Mouse (Mus musculus) adrenal gland, postnatal 10 days (tissue): ENCODE results near the gene Nfs1. TPM values are rescaled to one million over a fixed set of nuclear protein-coding genes. Genes with fewer than 3 reads are reported as not detected.

ENCODE experiments used
- DNase-seq: peaks from one replicate; pipeline ENCODE4 v3.0.0; 2021; ENCODE audit warnings: mixed read lengths
- long read RNA-seq, 2 experiments: library from polyadenylated mRNA; stranded (forward); transcript quantifications; one replicate each; pipeline ENCODE4 v2.0.0; 2021
- total RNA-seq, 2 experiments: library from RNA; stranded (reverse); gene quantifications; 2 replicates each; pipeline ENCODE4 v1.2.3; 2021

Nfs1 gene
- total RNA-seq, result 10 to 100 TPM; 72.0 to 78.8 TPM
- long read RNA-seq, experiment 1, transcript Nfs1-201 (13 exons, 2,051 nt), result major isoform, 200 of 232 reads
- long read RNA-seq, experiment 1, partial matches to known transcripts, result 11 of 232 reads
- long read RNA-seq, experiment 1, other reads (novel, unspliced or antisense), result 19 of 232 reads
- long read RNA-seq, experiment 2, transcript Nfs1-201 (13 exons, 2,051 nt), result major isoform, 101 of 115 reads
- long read RNA-seq, experiment 2, partial matches to known transcripts, result 5 of 115 reads
- long read RNA-seq, experiment 2, other reads (novel, unspliced or antisense), result 7 of 115 reads

DNA sequence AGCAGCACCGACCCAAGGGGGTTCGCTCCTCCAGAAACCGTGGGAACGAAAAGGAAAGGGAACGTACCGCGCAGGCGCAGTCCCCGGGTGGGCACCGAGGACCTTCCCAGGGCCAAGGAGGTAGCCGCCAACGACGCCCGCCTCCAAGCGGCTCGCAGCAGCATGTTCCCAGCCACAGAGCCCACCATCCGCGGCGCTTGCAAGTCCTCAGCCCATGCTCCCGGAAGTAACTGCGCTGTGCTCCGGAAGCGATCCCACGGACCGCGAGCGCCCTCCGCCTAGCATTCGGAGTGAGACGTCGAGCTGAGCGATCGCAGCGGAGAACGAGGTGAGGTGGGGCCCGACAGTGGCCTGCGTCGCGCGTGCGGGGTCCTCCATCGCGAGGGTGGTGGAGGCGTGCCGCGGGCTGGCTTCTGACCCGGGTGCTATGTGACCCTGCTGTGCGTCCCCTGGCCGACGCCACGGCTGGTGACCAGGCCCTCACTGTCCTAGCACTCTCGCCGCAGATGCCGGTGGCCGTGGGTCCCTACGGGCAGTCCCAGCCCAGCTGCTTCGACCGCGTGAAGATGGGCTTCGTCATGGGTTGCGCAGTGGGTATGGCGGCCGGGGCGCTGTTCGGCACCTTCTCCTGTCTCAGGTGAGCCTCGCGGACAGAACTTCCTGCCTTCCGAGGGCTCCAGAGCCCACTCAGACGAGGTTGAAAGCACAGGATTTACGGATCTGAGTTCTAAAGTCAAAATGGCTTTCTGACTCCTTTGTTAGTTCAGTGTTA lies at the start of gene Nfs1, which contains the start of gene Romo1:
Gene Nfs1, minus strand, starts transcription at position 234 of the 772 bp plus-strand sequence.
Gene Romo1, plus strand, starts transcription at position 87 of the 772 bp plus-strand sequence.
- peak; percentile 96 for DNase-seq

DNA sequence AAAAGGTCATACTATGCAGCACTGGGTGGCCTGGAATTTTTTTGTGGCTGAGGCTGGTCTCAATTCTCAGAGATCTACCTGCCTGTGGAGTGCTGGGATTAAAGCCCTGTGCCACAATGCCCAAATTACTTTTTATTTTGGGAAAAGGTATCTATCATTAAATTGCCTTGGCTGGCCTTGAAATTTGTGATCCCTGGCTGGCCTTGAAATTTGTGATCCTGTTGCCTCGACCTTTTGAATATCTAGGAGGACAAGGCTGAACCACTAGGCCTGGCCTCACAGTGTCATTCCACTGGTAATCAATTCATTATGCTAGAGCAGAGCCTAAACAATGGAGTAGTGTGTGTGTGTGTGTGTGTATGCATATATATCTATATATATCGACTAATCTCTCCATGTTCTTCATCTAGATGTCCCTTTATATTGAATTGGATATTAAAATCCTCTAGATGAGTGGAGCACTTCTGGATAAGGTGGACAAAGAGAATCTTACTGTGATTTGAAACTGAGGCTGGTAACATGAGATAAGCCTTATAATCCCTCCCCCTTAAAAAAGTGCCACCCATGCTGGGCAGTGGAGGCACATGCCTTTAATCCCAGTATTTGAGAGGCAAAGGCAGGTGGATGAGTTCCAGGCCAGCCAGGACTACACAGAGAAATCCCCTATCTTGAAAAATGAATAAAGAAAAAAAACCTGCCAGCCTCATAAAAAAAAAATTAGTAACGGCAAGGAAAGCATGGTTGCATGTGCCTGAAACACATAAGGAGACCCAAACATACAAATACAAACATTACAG lies 49.3 kb upstream of the Nfs1 start:
- no peak for DNase-seq

GRCm38 (mm10) chr2:156192068-156192467 lies 48.1 kb upstream of the Nfs1 start:
- no peak for DNase-seq

DNA sequence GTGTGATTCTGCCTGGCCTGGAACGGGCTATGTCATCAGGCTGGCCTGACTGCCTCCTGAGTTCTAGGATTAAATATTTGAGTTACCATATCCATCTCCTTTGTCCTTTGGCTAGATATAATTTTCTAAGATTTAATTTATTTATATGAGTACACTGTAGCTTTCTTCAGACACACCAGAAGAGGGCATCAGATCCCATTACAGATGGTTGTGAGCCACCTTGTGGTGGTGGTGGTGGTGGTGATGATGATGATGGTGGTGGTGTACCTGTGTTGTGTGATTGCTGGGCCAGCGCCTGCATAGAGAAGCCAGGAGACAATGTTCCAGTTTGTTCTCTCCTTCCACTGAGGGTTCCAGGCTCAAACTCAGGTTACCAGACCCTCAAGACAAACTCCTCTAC lies 47.6 kb upstream of the Nfs1 start:
- DNase-seq, result no peak

GRCm38 (mm10) chr2:156190004-156190896 lies 46.3 kb upstream of the Nfs1 start:
- DNase-seq, result no peak

GRCm38 (mm10) chr2:156189241-156189640 lies 45.3 kb upstream of the Nfs1 start:
- DNase-seq, result peak; percentile 61

DNA sequence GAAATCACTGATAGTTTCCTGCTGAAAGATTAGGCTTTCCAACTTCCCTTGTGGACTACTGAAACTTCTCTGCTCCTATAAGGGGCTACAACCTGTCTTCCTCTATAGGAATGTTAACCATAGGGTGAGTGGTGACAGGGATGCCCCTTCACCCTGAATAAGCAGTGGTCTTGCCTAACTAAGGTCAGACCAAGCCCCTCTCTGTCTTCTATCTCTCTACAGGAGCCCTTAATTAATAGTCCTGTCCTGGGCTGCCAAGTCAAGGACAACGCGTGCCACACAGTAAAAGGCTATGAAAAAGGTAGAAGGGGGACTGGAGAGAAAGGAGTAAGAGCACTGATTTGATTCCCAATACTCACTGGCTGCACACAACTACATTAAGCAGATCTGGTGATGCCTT lies 37.6 kb upstream of the Nfs1 start:
- DNase-seq, result no peak

GRCm38 (mm10) chr2:156180824-156181590 lies 37.0 kb upstream of the Nfs1 start:
- DNase-seq, result no peak

- peak; percentile 100 for DNase-seq
Observed at GRCm38 (mm10) chr2:156180094-156180821, 36.3 kb upstream of the Nfs1 start, which contains the start of gene Rbm39. TSS of gene Rbm39 (minus strand) at chr2:156180238.

GRCm38 (mm10) chr2:156179796-156180093 lies 35.8 kb upstream of the Nfs1 start:
- DNase-seq, result no peak

- peak; percentile 86 for DNase-seq
Observed at GRCm38 (mm10) chr2:156179046-156179795, 35.2 kb upstream of the Nfs1 start.

GRCm38 (mm10) chr2:156177651-156178050 lies 33.7 kb upstream of the Nfs1 start:
- peak; percentile 23 for DNase-seq

DNA sequence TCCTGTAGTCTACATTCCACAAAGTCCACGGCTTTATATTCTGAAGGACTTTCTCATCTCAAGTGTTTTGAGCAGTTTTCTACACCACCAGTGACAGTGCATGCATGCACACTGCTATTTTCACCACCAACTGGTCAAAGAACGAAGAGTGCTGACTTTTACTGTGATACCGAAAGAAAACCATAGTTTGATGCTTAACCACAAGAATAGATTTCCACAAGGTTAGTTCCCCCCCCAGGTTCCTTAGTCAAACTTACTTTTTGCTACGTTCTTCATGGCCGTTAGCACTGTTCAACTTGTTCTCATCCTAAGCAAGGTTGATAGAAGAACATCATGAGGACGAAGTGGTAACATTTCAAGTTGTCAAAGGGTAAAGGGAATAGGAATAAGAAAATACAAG lies 33.1 kb upstream of the Nfs1 start:
- no peak for DNase-seq

GRCm38 (mm10) chr2:156166557-156166956 lies 22.6 kb upstream of the Nfs1 start:
- DNase-seq, result no peak

- no peak for DNase-seq
Observed at GRCm38 (mm10) chr2:156165478-156165877, 21.5 kb upstream of the Nfs1 start.

GRCm38 (mm10) chr2:156151538-156151937 lies 7.6 kb upstream of the Nfs1 start:
- no peak for DNase-seq

- DNase-seq, result peak; percentile 22
Observed at GRCm38 (mm10) chr2:156147316-156147915, 3.4 kb upstream of the Nfs1 start.

DNA sequence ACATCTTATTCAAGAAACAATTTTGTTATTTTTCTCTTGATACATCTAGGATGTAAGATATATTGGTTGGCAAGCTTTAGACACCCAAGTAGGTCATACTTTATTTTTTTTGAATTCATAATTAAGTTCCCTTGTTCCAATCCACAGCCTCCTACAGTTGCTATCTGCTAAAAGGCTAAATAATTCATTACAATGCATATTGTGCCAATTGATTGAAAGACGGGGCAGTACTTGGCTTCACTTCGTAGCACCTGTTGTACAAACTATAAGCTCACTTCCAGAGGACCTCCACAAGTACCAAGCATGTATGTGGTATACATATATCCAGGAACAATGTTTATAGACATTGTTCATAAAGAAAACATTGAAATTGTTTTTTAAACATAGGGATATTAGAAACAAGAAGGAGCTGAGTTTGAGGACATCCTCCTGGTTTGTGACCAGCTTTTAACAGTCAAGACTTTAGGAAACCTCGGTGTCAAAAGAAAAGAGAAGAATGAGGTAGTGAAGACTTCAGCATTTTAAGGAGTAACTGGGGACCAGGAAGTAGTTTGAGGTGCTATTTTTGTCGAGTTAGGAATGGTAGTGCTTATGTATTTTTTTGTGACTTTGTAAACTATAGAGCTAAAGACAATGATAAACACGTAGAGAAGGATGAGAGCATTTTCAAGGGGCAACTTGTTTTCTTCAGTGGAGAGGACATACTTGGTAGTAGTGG lies 2.4 kb upstream of the Nfs1 start:
- no peak for DNase-seq
